Mouse (Mus musculus) forebrain, postnatal 0 days (tissue): ENCODE data around the gene Mgea5. TPM values are rescaled to one million over a fixed set of nuclear protein-coding genes. Genes with fewer than 3 reads are reported as not detected.

ENCODE experiments used
- ATAC-seq: fragments of 200-750 bp; cut with Nextera tagmentation; 2 replicates; pipeline ENCODE4 v1.8.0; 2017; ENCODE audit warnings: mild to moderate bottlenecking, moderate library complexity
- DNase-seq: peaks from one replicate; pipeline ENCODE4 v3.0.0-alpha.2; 2015
- H3K27ac ChIP-seq: fragments of 300-500 bp; sonication (generic); 2 replicates; pipeline ENCODE4 v1.5.1; 2014; ENCODE audit warnings: low read depth, mild to moderate bottlenecking, antibody characterized with exemption, low read length, moderate library complexity, mixed read lengths
- H3K27me3 ChIP-seq: fragments of 300-500 bp; sonication (generic); 2 replicates; pipeline ENCODE4 v1.6.1; 2014; ENCODE audit warnings: mild to moderate bottlenecking, low read length, mixed read lengths; ENCODE audit not compliant: insufficient read depth
- H3K36me3 ChIP-seq: fragments of 300-500 bp; sonication (generic); 2 replicates; pipeline ENCODE4 v1.6.1; 2014; ENCODE audit warnings: mild to moderate bottlenecking, moderate library complexity; ENCODE audit not compliant: insufficient read depth
- H3K4me1 ChIP-seq: fragments of 300-500 bp; sonication (generic); 2 replicates; pipeline ENCODE4 v1.6.1; 2014; ENCODE audit warnings: antibody characterized with exemption; ENCODE audit not compliant: insufficient read depth
- H3K4me2 ChIP-seq: fragments of 300-500 bp; sonication (generic); 2 replicates; pipeline ENCODE4 v1.6.1; 2014; ENCODE audit warnings: low read depth, mild to moderate bottlenecking, moderate library complexity
- H3K4me3 ChIP-seq: fragments of 300-500 bp; sonication (generic); 2 replicates; pipeline ENCODE4 v1.5.1; 2014; ENCODE audit warnings: low read depth, low read length, mixed read lengths
- H3K9ac ChIP-seq: fragments of 300-500 bp; sonication (generic); 2 replicates; pipeline ENCODE4 v1.6.1; 2014; ENCODE audit warnings: mild to moderate bottlenecking
- H3K9me3 ChIP-seq: fragments of 300-500 bp; sonication (generic); 2 replicates; pipeline ENCODE4 v1.6.1; 2016; ENCODE audit warnings: low read length
- CTCF ChIP-seq: sonication (generic); IDR thresholded peaks from 2 replicates; pipeline ENCODE4 v1.5.1; 2016; ENCODE audit warnings: antibody characterized with exemption, control low read depth, low read depth
- WGBS: fragments of 180-500 bp; shearing (Covaris S2); extraction: QIAGEN DNeasy Blood & Tissue Kit; methylation state at CpG from one replicate; pipeline ENCODE4 v1.1.7; 2014; 5-methylcytosine and 5-hydroxymethylcytosine counted together
- polyA plus RNA-seq: library from polyadenylated mRNA; unstranded; fragments of >200 nt; fragmentation: Nextera tagmentation; extraction: Ambion mirVana; gene quantifications from 2 replicates; pipeline ENCODE4 v1.2.1, GENCODE M21; 2015
- total RNA-seq: library from RNA; depleted of rRNA; stranded (reverse); fragments of >200 nt; gene quantifications from 2 replicates; pipeline ENCODE4 v1.2.3, GENCODE M21; 2014

The Mgea5 gene
- total and polyA plus RNA-seq, 2 experiments from 2014 or later = 67.8 to 247 TPM

GRCm38 (mm10) chr19:45787450-45787849 is 3.8 kb upstream of the Mgea5 start:
- Histone ChIP-seq H3K9ac (no peak overlapping the region), H3K4me1 (no peaks in the 10 kb centered on the region), H3K4me2 (no peak overlapping the region), H3K9me3 (no peaks in the 10 kb centered on the region), H3K4me3 (no peak overlapping the region), H3K36me3 (no peaks in the 10 kb centered on the region), H3K27me3 (no peaks in the 10 kb centered on the region), H3K27ac (no peak overlapping the region)
- ATAC-seq (no peak), DNase-seq (no peak)
- no peak for TF ChIP-seq CTCF
- WGBS = 69% methylated on average over 3 of the region's 3 CpGs

- Histone ChIP-seq H3K4me3 (no peak overlapping the region), H3K36me3 (no peaks in the 10 kb centered on the region; the same call in 1 of the 2 replicates), H3K9ac (no peak overlapping the region), H3K27me3 (no peaks in the 10 kb centered on the region), H3K4me1 (peaks cover 12% of the 10 kb centered on the region), H3K4me2 (no peak overlapping the region), H3K27ac (no peak overlapping the region), H3K9me3 (no peaks in the 10 kb centered on the region)
- ATAC-seq = no peak
- no peak for DNase-seq
- TF ChIP-seq CTCF = no peak
- WGBS = 73% methylated on average over 3 of the region's 3 CpGs
Observed at GRCm38 (mm10) chr19:45785470-45785869, 1.8 kb upstream of the Mgea5 start.

GRCm38 (mm10) chr19:45783933-45784576 is 418 bp upstream of the Mgea5 start:
- ATAC-seq (no peak), DNase-seq (no peak)

GRCm38 (mm10) chr19:45782315-45783001 is 1.2 kb downstream of the Mgea5 start:
- DNase-seq = peak; percentile 59
- ATAC-seq = peak; percentile 14
- Histone ChIP-seq H3K36me3 (peaks cover 14% of the 10 kb centered on the region), H3K4me2 (peak overlapping the region; percentile 51), H3K9me3 (no peaks in the 10 kb centered on the region), H3K27me3 (no peaks in the 10 kb centered on the region), H3K9ac (peak overlapping the region; percentile 97), H3K4me1 (peaks cover 22% of the 10 kb centered on the region), H3K27ac (peak overlapping the region; percentile 100), H3K4me3 (peak overlapping the region; percentile 100)
- under 1% methylated on average over 34 of the region's 36 CpGs for WGBS
- no peak for TF ChIP-seq CTCF

More at GRCm38 (mm10) chr19:45783933-45784576, 418 bp upstream of the Mgea5 start:
- no peaks in the 10 kb centered on the region for H3K9me3 ChIP-seq
- H3K27me3 ChIP-seq = no peaks in the 10 kb centered on the region
- peaks cover 5% of the 10 kb centered on the region for H3K36me3 ChIP-seq
- H3K4me1 ChIP-seq = peaks cover 22% of the 10 kb centered on the region
- H3K9ac ChIP-seq = peak overlapping the region; percentile 4; the same call in 1 of the 2 replicates
- peak overlapping the region; percentile 100 for H3K4me3 ChIP-seq
- 31% methylated on average over 17 of the region's 17 CpGs for WGBS
- H3K27ac ChIP-seq = peak overlapping the region; percentile 46; the same call in 1 of the 2 replicates
- no peak for TF ChIP-seq CTCF
- peak overlapping the region; percentile 52 for H3K4me2 ChIP-seq

GRCm38 (mm10) chr19:45781676-45782075 is 2.0 kb downstream of the Mgea5 start:
- ATAC-seq (no peak), DNase-seq (no peak)
- no peak overlapping the region for H3K27ac ChIP-seq
- H3K4me2 ChIP-seq = peak overlapping the region; percentile 51
- peak overlapping the region; percentile 100 for H3K4me3 ChIP-seq
- no peaks in the 10 kb centered on the region for H3K27me3 ChIP-seq
- peak overlapping the region; percentile 97; the same call in 1 of the 2 replicates for H3K9ac ChIP-seq
- peaks cover 22% of the 10 kb centered on the region for H3K4me1 ChIP-seq
- 53% methylated on average over 8 of the region's 8 CpGs for WGBS
- peaks cover 18% of the 10 kb centered on the region for H3K36me3 ChIP-seq
- H3K9me3 ChIP-seq = no peaks in the 10 kb centered on the region
- TF ChIP-seq CTCF = 0 out of 2 replicates have a peak, but pooled peaks have one; percentile 17

- Histone ChIP-seq H3K4me2 (peak overlapping the region; percentile 51), H3K9me3 (no peaks in the 10 kb centered on the region), H3K36me3 (peaks cover 27% of the 10 kb centered on the region), H3K4me3 (peak overlapping the region; percentile 100; the same call in 1 of the 2 replicates), H3K27me3 (no peaks in the 10 kb centered on the region), H3K9ac (no peak overlapping the region), H3K4me1 (peaks cover 22% of the 10 kb centered on the region), H3K27ac (no peak overlapping the region)
- no peak for DNase-seq
- ATAC-seq = no peak
- WGBS = 89% methylated on average over 13 of the region's 13 CpGs
- TF ChIP-seq CTCF = no peak
Observed at GRCm38 (mm10) chr19:45780350-45780915, 3.2 kb downstream of the Mgea5 start.

GRCm38 (mm10) chr19:45775486-45775885 is 8.2 kb downstream of the Mgea5 start:
- no peak overlapping the region for H3K4me2 ChIP-seq
- DNase-seq (no peak), ATAC-seq (no peak)
- no peaks in the 10 kb centered on the region for H3K9me3 ChIP-seq
- no peak overlapping the region for H3K27ac ChIP-seq
- 82% methylated on average over 2 of the region's 2 CpGs for WGBS
- H3K27me3 ChIP-seq = no peaks in the 10 kb centered on the region
- no peak overlapping the region for H3K9ac ChIP-seq
- H3K4me1 ChIP-seq = 0 out of 2 replicates have a peak, but pooled peaks cover 10% of the 10 kb centered on the region
- TF ChIP-seq CTCF = no peak
- no peak overlapping the region for H3K4me3 ChIP-seq
- peaks cover 69% of the 10 kb centered on the region for H3K36me3 ChIP-seq
